Mouse (Mus musculus) gastrocnemius, postnatal 14 days (tissue): Measurements from ENCODE around the gene Gm42878. TPM values are rescaled to one million over a fixed set of nuclear protein-coding genes. Genes with fewer than 3 reads are reported as not detected.
"Not testable (repeated sequence)": the region's sequence is repeated elsewhere in the genome, so short reads cannot be mapped to it uniquely, and the experiment has no call there.

Experiments used
- DNase-seq: peaks from one replicate; pipeline ENCODE4 v3.0.0; 2021; ENCODE audit warnings: mixed read lengths
- intact Hi-C: fragments of 180-260 bp; cut with DNase I; formaldehyde crosslinking; loops from one replicate; pipeline ENCODE4 v1.15.1; 2025; ENCODE audit warnings: low total_unique reads
- total RNA-seq, 2 experiments: library from RNA; stranded (reverse); gene quantifications; 2 replicates each; pipeline ENCODE4 v1.2.3; 2021

Gene Gm42878
- total RNA-seq, 2 experiments from 2014 or later = not detected

- no peak for DNase-seq
- intact Hi-C loops = no loop called here
Measured at GRCm38 (mm10) chr5:121510009-121510408, 35.3 kb downstream of the Gm42878 start.

- intact Hi-C loops = no loop called here
Measured at GRCm38 (mm10) chr5:121506846-121507245, 38.4 kb downstream of the Gm42878 start.

GRCm38 (mm10) chr5:121503231-121503630, 42.1 kb downstream of the Gm42878 start, which contains the start of gene Adam1b:
TSS of gene Adam1b (minus strand) at chr5:121503435.
- intact Hi-C loops = no loop called here

More at GRCm38 (mm10) chr5:121506846-121507245, 38.4 kb downstream of the Gm42878 start:
- DNase-seq = no peak

GRCm38 (mm10) chr5:121501424-121501996, 43.8 kb downstream of the Gm42878 start:
- intact Hi-C loops = not testable (repeated sequence)

More at GRCm38 (mm10) chr5:121503231-121503630, 42.1 kb downstream of the Gm42878 start, which contains the start of gene Adam1b:
- no peak for DNase-seq

GRCm38 (mm10) chr5:121500719-121501118, 44.6 kb downstream of the Gm42878 start:
- intact Hi-C loops = no loop called here
- no peak for DNase-seq

More at GRCm38 (mm10) chr5:121501424-121501996, 43.8 kb downstream of the Gm42878 start:
- not testable (repeated sequence) for DNase-seq

GRCm38 (mm10) chr5:121493305-121493704, 52.0 kb downstream of the Gm42878 start:
- intact Hi-C loops = no loop called here

GRCm38 (mm10) chr5:121484801-121485200, 60.5 kb downstream of the Gm42878 start:
- DNase-seq = no peak
- intact Hi-C loops = no loop called here

More at GRCm38 (mm10) chr5:121493305-121493704, 52.0 kb downstream of the Gm42878 start:
- DNase-seq = no peak

GRCm38 (mm10) chr5:121477680-121478079, 67.6 kb downstream of the Gm42878 start:
- intact Hi-C loops = no loop called here
- no peak for DNase-seq

GRCm38 (mm10) chr5:121476040-121476439, 69.2 kb downstream of the Gm42878 start:
- intact Hi-C loops = no loop called here
- DNase-seq = no peak

GRCm38 (mm10) chr5:121474610-121475009, 70.7 kb downstream of the Gm42878 start:
- DNase-seq = no peak
- intact Hi-C loops = no loop called here

GRCm38 (mm10) chr5:121472411-121472810, 72.9 kb downstream of the Gm42878 start:
- no peak for DNase-seq
- intact Hi-C loops = no loop called here

- intact Hi-C loops = no loop called here
- no peak for DNase-seq
Measured at GRCm38 (mm10) chr5:121469566-121469965, 75.7 kb downstream of the Gm42878 start.

Other genes with a start within 250 kb of the Gm42878 start
- gene Trafd1, start 159.8 kb downstream of the Gm42878 start, total RNA-seq = 10 to 100 TPM; 34.9 to 35.5 TPM
- gene Naa25, start 147.5 kb downstream of the Gm42878 start, total RNA-seq = 10 to 100 TPM; 19.9 to 20.5 TPM
- 1 to 10 TPM; 4.4 to 4.8 TPM for gene Tmem116, start 93.6 kb downstream of the Gm42878 start, total RNA-seq
- 10 to 100 TPM; 50.7 to 61.3 TPM for gene Erp29, start 93.0 kb downstream of the Gm42878 start, total RNA-seq
- gene Adam1b, start 42.0 kb downstream of the Gm42878 start, total RNA-seq = not detected
- 1 to 10 TPM; 1.5 TPM for gene Adam1a, start within 50 bp of the Gm42878 start, total RNA-seq
- gene Mapkapk5, start 423 bp upstream of the Gm42878 start, total RNA-seq = 10 to 100 TPM; 57.3 to 64.1 TPM
- 100 to 1,000 TPM; 104 to 113 TPM for gene Aldh2, start 48.3 kb upstream of the Gm42878 start, total RNA-seq
- gene Acad12, start 73.5 kb upstream of the Gm42878 start, total RNA-seq = 10 to 100 TPM; 13.3 to 14.8 TPM
- gene Acad10, start 115.0 kb upstream of the Gm42878 start, total RNA-seq = 1 to 10 TPM; 4.5 to 9.4 TPM
- 10 to 100 TPM; 22.9 to 25.1 TPM for gene Brap, start 115.1 kb upstream of the Gm42878 start, total RNA-seq
- 100 to 1,000 TPM; 112 to 122 TPM for gene Atxn2, start 165.9 kb upstream of the Gm42878 start, total RNA-seq